Comparison of ENCODE assay signal across 8 mouse cellular contexts in the genomic region with DNA sequence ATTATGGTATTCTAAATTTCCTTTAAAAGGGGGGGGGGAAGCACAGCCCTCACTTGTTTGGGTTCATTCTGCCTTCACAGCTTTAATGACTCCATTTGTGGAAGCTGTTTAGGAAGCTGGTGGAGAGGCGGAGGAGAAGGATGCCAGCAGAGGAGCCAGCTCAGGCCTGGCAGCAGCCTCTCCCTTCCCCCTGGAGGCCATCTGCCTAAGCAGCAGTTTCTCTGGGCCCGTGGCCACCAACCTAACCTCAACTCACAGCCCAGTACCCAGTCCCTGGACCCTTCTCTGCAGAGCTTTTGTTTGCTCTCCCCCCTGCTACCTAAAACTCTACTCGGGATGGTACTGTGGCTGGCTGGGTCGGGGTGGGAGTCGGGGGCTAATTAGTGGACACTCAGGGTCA. TPM values are rescaled to one million over a fixed set of nuclear protein-coding genes. Genes with fewer than 3 reads are reported as not detected.
DNase-seq lines count a peak whose midpoint lies in the region; ATAC-seq and TF ChIP-seq lines count a peak whose summit lies in the region.

No protein-coding gene starts in this region.

- DNase-seq in liver, embryonic 11.5 days (ENCODE audit: low spot score): no peak
- no peak for DNase-seq in liver
- DNase-seq in cerebellum, adult 2 months: peak; percentile 80 to 84
- DNase-seq in heart, postnatal 0 days (ENCODE audit: low spot score): no peak
- DNase-seq in limb, embryonic 14.5 days (ENCODE audit: low spot score): no peak
- DNase-seq in testis, postnatal 14 days (ENCODE audit: low spot score): no peak
- no peak for DNase-seq in frontal cortex, postnatal 36 days (ENCODE audit: low spot score in 2 of 2)

- no peaks in the 10 kb centered on the region for H3K9me3 ChIP-seq in liver, embryonic 11.5 days (ENCODE audit: control insufficient read depth, low read length)
- no peaks in the 10 kb centered on the region for H3K9me3 ChIP-seq in heart, postnatal 0 days (replicated peaks; ENCODE audit: control insufficient read depth, low read length)
- no peaks in the 10 kb centered on the region for H3K9me3 ChIP-seq in limb, embryonic 14.5 days (ENCODE audit: control insufficient read depth, low read length)

- WGBS in liver, embryonic 11.5 days: 26% methylated on average over 5 of the region's 5 CpGs
- 3% methylated on average over 5 of the region's 5 CpGs for WGBS in cerebellum, adult 2 months
- 18% methylated on average over 4 of the region's 5 CpGs for WGBS in heart, postnatal 0 days
- WGBS in limb, embryonic 14.5 days: 14% methylated on average over 5 of the region's 5 CpGs

- H3K4me3 ChIP-seq in liver, embryonic 11.5 days (ENCODE audit: low read depth, low read length): peak overlapping the region; percentile 41; the same call in 1 of the 2 replicates
- peak overlapping the region; percentile 96 for H3K4me3 ChIP-seq in cerebellum, adult 2 months (replicated peaks; ENCODE audit: insufficient read depth, low read depth, low read length)
- peak overlapping the region; percentile 73 for H3K4me3 ChIP-seq in heart, postnatal 0 days (ENCODE audit: low read depth, low read length)
- peak overlapping the region; percentile 40 for H3K4me3 ChIP-seq in limb, embryonic 14.5 days (replicated peaks; ENCODE audit: low read length)

- H3K4me2 ChIP-seq in liver, embryonic 11.5 days: peak overlapping the region; percentile 67
- H3K4me2 ChIP-seq in heart, postnatal 0 days (ENCODE audit: low read depth, low read length): peak overlapping the region; percentile 83
- peak overlapping the region; percentile 96 for H3K4me2 ChIP-seq in limb, embryonic 14.5 days (replicated peaks; ENCODE audit: low read depth, low read length, severe bottlenecking)

- H3K27ac ChIP-seq in liver, embryonic 11.5 days (ENCODE audit: low read depth, low read length): no peak overlapping the region
- H3K27ac ChIP-seq in cerebellum, adult 2 months (ENCODE audit: insufficient read depth, low read length): peak overlapping the region; percentile 95
- no peak overlapping the region; the same call in 1 of the 2 replicates for H3K27ac ChIP-seq in heart, postnatal 0 days (ENCODE audit: low read depth)
- H3K27ac ChIP-seq in limb, embryonic 14.5 days (replicated peaks; ENCODE audit: low read depth, low read length): no peak overlapping the region

- no peak for TF ChIP-seq POLR2A in cerebellum, adult 2 months (IDR thresholded peaks at IDR 0.05; ENCODE audit: borderline replicate concordance, insufficient read depth, low read length)
- TF ChIP-seq POLR2A in limb, embryonic 14.5 days (IDR thresholded peaks at IDR 0.05; ENCODE audit: borderline replicate concordance, extremely low read depth, insufficient read depth, insufficient read length): no peak

- peaks cover 6% of the 10 kb centered on the region for H3K4me1 ChIP-seq in liver, embryonic 11.5 days (replicated peaks; ENCODE audit: control insufficient read depth, insufficient read depth, low read length)
- peaks cover 38% of the 10 kb centered on the region for H3K4me1 ChIP-seq in cerebellum, adult 2 months (ENCODE audit: control insufficient read depth, insufficient read depth, low read length)
- H3K4me1 ChIP-seq in heart, postnatal 0 days (ENCODE audit: control insufficient read depth, insufficient read depth): peaks cover 32% of the 10 kb centered on the region; the same call in 1 of the 2 replicates
- H3K4me1 ChIP-seq in limb, embryonic 14.5 days (ENCODE audit: control insufficient read depth, insufficient read depth, low read length): peaks cover 59% of the 10 kb centered on the region

- 0 out of 2 replicates have a peak, but pooled peaks have one; percentile 27 for TF ChIP-seq CTCF in cerebellum, adult 2 months (IDR thresholded peaks at IDR 0.05; ENCODE audit: borderline replicate concordance, insufficient read depth, low read depth, low read length)
- TF ChIP-seq CTCF in heart, postnatal 0 days (IDR thresholded peaks at IDR 0.05; ENCODE audit: low read depth): no peak

- no peak for TF ChIP-seq EP300 in heart, postnatal 0 days (IDR thresholded peaks at IDR 0.05; ENCODE audit: low read depth)

- no peaks in the 10 kb centered on the region for H3K36me3 ChIP-seq in liver, embryonic 11.5 days (ENCODE audit: control insufficient read depth, insufficient read depth, low read length)
- H3K36me3 ChIP-seq in heart, postnatal 0 days (replicated peaks; ENCODE audit: control insufficient read depth, insufficient read depth, low read length): no peaks in the 10 kb centered on the region
- H3K36me3 ChIP-seq in limb, embryonic 14.5 days (ENCODE audit: control insufficient read depth, insufficient read depth, low read length): no peaks in the 10 kb centered on the region

- H3K27me3 ChIP-seq in liver, embryonic 11.5 days (replicated peaks; ENCODE audit: control insufficient read depth, insufficient read depth, low read length): peaks cover 71% of the 10 kb centered on the region
- H3K27me3 ChIP-seq in cerebellum, adult 2 months (ENCODE audit: control insufficient read depth, insufficient read depth, low read length): no peaks in the 10 kb centered on the region
- H3K27me3 ChIP-seq in heart, postnatal 0 days (ENCODE audit: control insufficient read depth, insufficient read depth, low read length): no peaks in the 10 kb centered on the region; the same call in 1 of the 2 replicates
- no peaks in the 10 kb centered on the region; the same call in 1 of the 2 replicates for H3K27me3 ChIP-seq in limb, embryonic 14.5 days (ENCODE audit: control insufficient read depth, insufficient read depth, low read length)

- ATAC-seq in liver, embryonic 11.5 days (replicated peaks; ENCODE audit: low FRiP score): no peak
- no peak for ATAC-seq in heart, postnatal 0 days (ENCODE audit: insufficient read depth, low read depth)
- no peak for ATAC-seq in limb, embryonic 14.5 days (ENCODE audit: low FRiP score, low read depth)
- ATAC-seq in megakaryocyte, adult 5-6 weeks (ENCODE audit: poor library complexity, severe bottlenecking): no peak

- no peak overlapping the region for H3K9ac ChIP-seq in liver, embryonic 11.5 days (ENCODE audit: low read depth, low read length)
- H3K9ac ChIP-seq in heart, postnatal 0 days (replicated peaks; ENCODE audit: low read depth, low read length): peak overlapping the region; percentile 18
- H3K9ac ChIP-seq in limb, embryonic 14.5 days (ENCODE audit: low read depth, low read length, severe bottlenecking): peak overlapping the region; percentile 44; the same call in 1 of the 2 replicates

RNA-seq across cellular contexts. Expression of a gene that starts 4.1 kb away (rescaled TPM):
- polyA plus RNA-seq in liver, embryonic 11.5 days (2014; fragmentation: Nextera tagmentation; extraction: Ambion mirVana): 3.2 and 4.2 TPM in 2 replicates
- polyA plus RNA-seq in cerebellum, adult 2 months (2012; rRNA removed): 44.4 and 44.8 TPM in 2 replicates
- total RNA-seq in heart, postnatal 0 days (2014; rRNA removed; ENCODE audit: low replicate concordance): 50.5 and 63.2 TPM in 2 replicates
- 4.9 and 5.0 TPM in 2 replicates for polyA plus RNA-seq in heart, postnatal 0 days (2015; fragmentation: Nextera tagmentation; extraction: Ambion mirVana)
- polyA plus RNA-seq in limb, embryonic 14.5 days (2012; rRNA removed): 21.8 and 29.6 TPM in 2 replicates
- 6.2 and 7.0 TPM in 2 replicates for polyA plus RNA-seq in limb, embryonic 14.5 days (2014; fragmentation: Nextera tagmentation; extraction: Ambion mirVana)
- total RNA-seq in megakaryocyte, adult 5-6 weeks (2015): not detected in 2 replicates
- 0.07 and 0.08 TPM in 2 replicates for total RNA-seq in megakaryocyte, adult 5-6 weeks (2017)

Comparison
In these comparisons a context has a peak if more than half of its experiments do, and no peak if none do; other contexts are left out.
1. DNase-seq: peak in cerebellum, adult 2 months (2 of 2); none in liver, embryonic 11.5 days (single experiment), liver (single experiment), heart, postnatal 0 days (single experiment), limb, embryonic 14.5 days (single experiment), testis, postnatal 14 days (single experiment) and frontal cortex, postnatal 36 days (0 of 2).
2. H3K4me3 ChIP-seq: peak in every context shown above with its lines; median percentile 96 in cerebellum, adult 2 months; 73 in heart, postnatal 0 days; 41 in liver, embryonic 11.5 days; 40 in limb, embryonic 14.5 days.
3. Peak in every context shown above with its lines, with median percentiles within 50 percentile points of each other: H3K4me2 ChIP-seq.